Comparison of ENCODE assay signal across 10 mouse cellular contexts in genomic region chr11:120538955-120539284, GRCm38 (mm10). TPM values are rescaled to one million over a fixed set of nuclear protein-coding genes. Genes with fewer than 3 reads are reported as not detected.
DNase-seq lines count a peak whose midpoint lies in the region; ATAC-seq and TF ChIP-seq lines count a peak whose summit lies in the region.
"Had no signal": no experiment of that assay in that cellular context is flagged by ENCODE, and none has a peak within 500 bp of the region (broad histone marks: within the 10 kb centered on the region; RNA-seq: fewer than 3 reads in every experiment).

No protein-coding gene starts in this region.

- no peak for TF ChIP-seq CTCF in heart, postnatal 0 days (IDR thresholded peaks at IDR 0.05; ENCODE audit: low read depth)
- TF ChIP-seq CTCF in intestine, postnatal 0 days (IDR thresholded peaks at IDR 0.05; ENCODE audit: low read depth), result no peak

- H3K9me3 ChIP-seq in heart, postnatal 0 days (replicated peaks; ENCODE audit: control insufficient read depth, low read length), result no peaks in the 10 kb centered on the region
- no peaks in the 10 kb centered on the region for H3K9me3 ChIP-seq in heart, embryonic 12.5 days (replicated peaks)
- H3K9me3 ChIP-seq in embryonic facial prominence, embryonic 14.5 days (ENCODE audit: control insufficient read depth, low read length), result no peaks in the 10 kb centered on the region
- H3K9me3 ChIP-seq in intestine, postnatal 0 days (ENCODE audit: control insufficient read depth), result no peaks in the 10 kb centered on the region
- no peaks in the 10 kb centered on the region for H3K9me3 ChIP-seq in midbrain, embryonic 16.5 days (replicated peaks; ENCODE audit: control insufficient read depth, low read length, poor library complexity, severe bottlenecking)

- H3K36me3 ChIP-seq in heart, postnatal 0 days (replicated peaks; ENCODE audit: control insufficient read depth, insufficient read depth, low read length), result peaks cover 19% of the 10 kb centered on the region
- peaks cover 22% of the 10 kb centered on the region for H3K36me3 ChIP-seq in heart, embryonic 12.5 days
- H3K36me3 ChIP-seq in embryonic facial prominence, embryonic 14.5 days (ENCODE audit: control insufficient read depth, insufficient read depth, low read length), result peaks cover 23% of the 10 kb centered on the region
- peaks cover 14% of the 10 kb centered on the region; the same call in 1 of the 2 replicates for H3K36me3 ChIP-seq in intestine, postnatal 0 days (ENCODE audit: control insufficient read depth, insufficient read depth)
- peaks cover 22% of the 10 kb centered on the region for H3K36me3 ChIP-seq in midbrain, embryonic 16.5 days (ENCODE audit: control insufficient read depth, insufficient read depth, low read length)

- no peak overlapping the region for H3K4me3 ChIP-seq in heart, postnatal 0 days (ENCODE audit: low read depth, low read length)
- H3K4me3 ChIP-seq in heart, embryonic 12.5 days, result no peak overlapping the region
- no peak overlapping the region for H3K4me3 ChIP-seq in embryonic facial prominence, embryonic 14.5 days (ENCODE audit: low read depth, low read length)
- no peak overlapping the region for H3K4me3 ChIP-seq in intestine, postnatal 0 days (ENCODE audit: low read depth, low read length)
- no peak overlapping the region for H3K4me3 ChIP-seq in midbrain, embryonic 16.5 days (ENCODE audit: low read depth, low read length)

- H3K4me1 ChIP-seq in heart, postnatal 0 days (ENCODE audit: control insufficient read depth, insufficient read depth), result peaks cover 26% of the 10 kb centered on the region
- peaks cover 35% of the 10 kb centered on the region for H3K4me1 ChIP-seq in heart, embryonic 12.5 days (replicated peaks)
- H3K4me1 ChIP-seq in embryonic facial prominence, embryonic 14.5 days (ENCODE audit: control insufficient read depth, insufficient read depth, low read length), result peaks cover 16% of the 10 kb centered on the region
- H3K4me1 ChIP-seq in intestine, postnatal 0 days (replicated peaks; ENCODE audit: control insufficient read depth, insufficient read depth, low read length), result peaks cover 17% of the 10 kb centered on the region; the same call in 1 of the 2 replicates
- peaks cover 14% of the 10 kb centered on the region; the same call in 1 of the 2 replicates for H3K4me1 ChIP-seq in midbrain, embryonic 16.5 days (ENCODE audit: control insufficient read depth, insufficient read depth, low read length)

- H3K27ac ChIP-seq in heart, postnatal 0 days (ENCODE audit: low read depth), result peak overlapping the region; percentile 69
- no peak overlapping the region for H3K27ac ChIP-seq in heart, embryonic 12.5 days (ENCODE audit: poor library complexity, severe bottlenecking)
- 0 out of 2 replicates have a peak overlapping the region, but pooled peaks have one; percentile 39 for H3K27ac ChIP-seq in embryonic facial prominence, embryonic 14.5 days (replicated peaks; ENCODE audit: low read depth, low read length)
- H3K27ac ChIP-seq in intestine, postnatal 0 days (ENCODE audit: low read depth, low read length), result peak overlapping the region; percentile 50
- H3K27ac ChIP-seq in midbrain, embryonic 16.5 days (ENCODE audit: low read length), result peak overlapping the region; percentile 18; the same call in 1 of the 2 replicates

- 38% methylated on average over 8 of the region's 8 CpGs for WGBS in heart, postnatal 0 days
- WGBS in heart, embryonic 12.5 days, result 48% methylated on average over 8 of the region's 8 CpGs
- 38% methylated on average over 8 of the region's 8 CpGs for WGBS in embryonic facial prominence, embryonic 14.5 days
- WGBS in intestine, postnatal 0 days, result 42% methylated on average over 8 of the region's 8 CpGs
- WGBS in midbrain, embryonic 16.5 days, result 49% methylated on average over 8 of the region's 8 CpGs

- H3K27me3 ChIP-seq in heart, postnatal 0 days (ENCODE audit: control insufficient read depth, insufficient read depth, low read length), result 0 out of 2 replicates have a peak, but pooled peaks cover 4% of the 10 kb centered on the region
- peaks cover 34% of the 10 kb centered on the region for H3K27me3 ChIP-seq in heart, embryonic 12.5 days (replicated peaks)
- H3K27me3 ChIP-seq in embryonic facial prominence, embryonic 14.5 days (replicated peaks; ENCODE audit: control insufficient read depth, insufficient read depth, low read length), result 0 out of 2 replicates have a peak, but pooled peaks cover 4% of the 10 kb centered on the region
- H3K27me3 ChIP-seq in intestine, postnatal 0 days (replicated peaks; ENCODE audit: control insufficient read depth, insufficient read depth, low read length), result 0 out of 2 replicates have a peak, but pooled peaks cover 4% of the 10 kb centered on the region
- H3K27me3 ChIP-seq in midbrain, embryonic 16.5 days (ENCODE audit: control insufficient read depth, insufficient read depth, low read depth, low read length), result no peaks in the 10 kb centered on the region

- H3K9ac ChIP-seq in heart, postnatal 0 days (replicated peaks; ENCODE audit: low read depth, low read length), result no peak overlapping the region
- no peak overlapping the region for H3K9ac ChIP-seq in heart, embryonic 12.5 days
- H3K9ac ChIP-seq in embryonic facial prominence, embryonic 14.5 days (ENCODE audit: low read depth, low read length), result no peak overlapping the region
- no peak overlapping the region for H3K9ac ChIP-seq in intestine, postnatal 0 days (ENCODE audit: low read depth, low read length)
- H3K9ac ChIP-seq in midbrain, embryonic 16.5 days (ENCODE audit: low read depth, low read length), result no peak overlapping the region

- no peak for DNase-seq in heart, postnatal 0 days (ENCODE audit: low spot score)
- DNase-seq in embryonic facial prominence, embryonic 14.5 days (ENCODE audit: low spot score), result no peak
- no peak for DNase-seq in gastrocnemius, adult 8-10 months (ENCODE audit: low spot score in 2 of 2)
- no peak for DNase-seq in MN1 (ENCODE audit: low spot score)
- DNase-seq in cerebellum, postnatal 10 days, result no peak

- no peak for TF ChIP-seq EP300 in heart, postnatal 0 days (IDR thresholded peaks at IDR 0.05; ENCODE audit: low read depth)

- no peak overlapping the region for H3K4me2 ChIP-seq in heart, postnatal 0 days (ENCODE audit: low read depth, low read length)
- H3K4me2 ChIP-seq in heart, embryonic 12.5 days, result no peak overlapping the region
- H3K4me2 ChIP-seq in embryonic facial prominence, embryonic 14.5 days (ENCODE audit: low read depth, low read length), result no peak overlapping the region
- no peak overlapping the region for H3K4me2 ChIP-seq in intestine, postnatal 0 days (replicated peaks; ENCODE audit: low read depth)
- no peak overlapping the region for H3K4me2 ChIP-seq in midbrain, embryonic 16.5 days (ENCODE audit: low read length)

- no peak for ATAC-seq in heart, postnatal 0 days (ENCODE audit: insufficient read depth, low read depth)
- ATAC-seq in heart, embryonic 12.5 days (ENCODE audit: insufficient number of reproducible peaks, low FRiP score), result no peak
- ATAC-seq in embryonic facial prominence, embryonic 14.5 days (ENCODE audit: low read depth), result no peak; the same call in 1 of the 2 replicates
- ATAC-seq in intestine, postnatal 0 days, result no peak
- no peak for ATAC-seq in midbrain, embryonic 16.5 days
- ATAC-seq: inflammation-experienced regulatory T-cells, adult 6 months had no signal

RNA-seq across cellular contexts. Expression of gene Gcgr, which starts 8.4 kb away (rescaled TPM):
- 0.23 and 1.9 TPM in 2 replicates for total RNA-seq in heart, postnatal 0 days (2014; rRNA removed; ENCODE audit: low replicate concordance)
- polyA plus RNA-seq in heart, postnatal 0 days (2015; fragmentation: Nextera tagmentation; extraction: Ambion mirVana), result 0.81 and 1.3 TPM in 2 replicates
- polyA plus RNA-seq in heart, embryonic 12.5 days (2016; fragmentation: Nextera tagmentation; extraction: Ambion mirVana), result 1.2 and 1.4 TPM in 2 replicates
- 1.0 and 1.4 TPM in 2 replicates for polyA plus RNA-seq in embryonic facial prominence, embryonic 14.5 days (2014; fragmentation: Nextera tagmentation; extraction: Ambion mirVana)
- 1.0 and 1.6 TPM in 2 replicates for polyA plus RNA-seq in intestine, postnatal 0 days (2015; fragmentation: Nextera tagmentation; extraction: Ambion mirVana)
- polyA plus RNA-seq in midbrain, embryonic 16.5 days (2015; fragmentation: Nextera tagmentation; extraction: Ambion mirVana), result 0.13 and 0.31 TPM in 2 replicates
- total RNA-seq in gastrocnemius, adult 8-10 months (2022), result under 1 TPM in 1 of 4 experiments, not detected in 3; 0.29 TPM
- total RNA-seq: megakaryocyte-erythroid progenitor cell, adult 5-6 weeks had no signal
- polyA plus RNA-seq: inflammation-experienced regulatory T-cells, adult 6 months had no signal

RNA-seq across cellular contexts. Expression of gene Mcrip1, which starts 10.6 kb away (rescaled TPM):
- 66.9 and 93.5 TPM in 2 replicates for total RNA-seq in heart, postnatal 0 days (2014; rRNA removed; ENCODE audit: low replicate concordance)
- 136 and 138 TPM in 2 replicates for polyA plus RNA-seq in heart, postnatal 0 days (2015; fragmentation: Nextera tagmentation; extraction: Ambion mirVana)
- polyA plus RNA-seq in heart, embryonic 12.5 days (2016; fragmentation: Nextera tagmentation; extraction: Ambion mirVana), result 126 and 130 TPM in 2 replicates
- 238 and 253 TPM in 2 replicates for polyA plus RNA-seq in embryonic facial prominence, embryonic 14.5 days (2014; fragmentation: Nextera tagmentation; extraction: Ambion mirVana)
- polyA plus RNA-seq in intestine, postnatal 0 days (2015; fragmentation: Nextera tagmentation; extraction: Ambion mirVana), result 68.7 and 73.4 TPM in 2 replicates
- polyA plus RNA-seq in midbrain, embryonic 16.5 days (2015; fragmentation: Nextera tagmentation; extraction: Ambion mirVana), result 232 and 233 TPM in 2 replicates
- 10 to 100 TPM; 18.6 to 20.5 (median 20.1) TPM for total RNA-seq in gastrocnemius, adult 8-10 months (2022)

RNA-seq across cellular contexts. Expression of gene Ppp1r27, which starts 12.0 kb away (rescaled TPM):
- total RNA-seq in heart, postnatal 0 days (2014; rRNA removed; ENCODE audit: low replicate concordance), result not detected in 2 replicates
- polyA plus RNA-seq in heart, postnatal 0 days (2015; fragmentation: Nextera tagmentation; extraction: Ambion mirVana), result 0.20 TPM in 1 of 2 replicates, not detected in the other
- polyA plus RNA-seq in heart, embryonic 12.5 days (2016; fragmentation: Nextera tagmentation; extraction: Ambion mirVana), result not detected in 2 replicates
- polyA plus RNA-seq in embryonic facial prominence, embryonic 14.5 days (2014; fragmentation: Nextera tagmentation; extraction: Ambion mirVana), result 9.6 and 9.7 TPM in 2 replicates
- polyA plus RNA-seq in intestine, postnatal 0 days (2015; fragmentation: Nextera tagmentation; extraction: Ambion mirVana), result 1.4 and 1.6 TPM in 2 replicates
- polyA plus RNA-seq in midbrain, embryonic 16.5 days (2015; fragmentation: Nextera tagmentation; extraction: Ambion mirVana), result not detected in 2 replicates
- total RNA-seq in gastrocnemius, adult 8-10 months (2022), result 100 to 1,000 TPM; 157 to 382 (median 178) TPM
- total RNA-seq: megakaryocyte-erythroid progenitor cell, adult 5-6 weeks had no signal
- polyA plus RNA-seq: inflammation-experienced regulatory T-cells, adult 6 months had no signal

RNA-seq across cellular contexts. Expression of gene P4hb, which starts 34.1 kb away (rescaled TPM):
- 232 and 241 TPM in 2 replicates for total RNA-seq in heart, postnatal 0 days (2014; rRNA removed; ENCODE audit: low replicate concordance)
- polyA plus RNA-seq in heart, postnatal 0 days (2015; fragmentation: Nextera tagmentation; extraction: Ambion mirVana), result 261 and 268 TPM in 2 replicates
- 478 and 480 TPM in 2 replicates for polyA plus RNA-seq in heart, embryonic 12.5 days (2016; fragmentation: Nextera tagmentation; extraction: Ambion mirVana)
- polyA plus RNA-seq in embryonic facial prominence, embryonic 14.5 days (2014; fragmentation: Nextera tagmentation; extraction: Ambion mirVana), result 996 and 1,037 TPM in 2 replicates
- 2,516 and 2,539 TPM in 2 replicates for polyA plus RNA-seq in intestine, postnatal 0 days (2015; fragmentation: Nextera tagmentation; extraction: Ambion mirVana)
- 233 and 257 TPM in 2 replicates for polyA plus RNA-seq in midbrain, embryonic 16.5 days (2015; fragmentation: Nextera tagmentation; extraction: Ambion mirVana)
- 100 to 1,000 TPM; 162 to 245 (median 209) TPM for total RNA-seq in gastrocnemius, adult 8-10 months (2022)

RNA-seq across cellular contexts. Expression of gene Arhgdia, which starts 42.5 kb away (rescaled TPM):
- total RNA-seq in heart, postnatal 0 days (2014; rRNA removed; ENCODE audit: low replicate concordance), result 204 and 231 TPM in 2 replicates
- polyA plus RNA-seq in heart, postnatal 0 days (2015; fragmentation: Nextera tagmentation; extraction: Ambion mirVana), result 239 and 245 TPM in 2 replicates
- 422 and 442 TPM in 2 replicates for polyA plus RNA-seq in heart, embryonic 12.5 days (2016; fragmentation: Nextera tagmentation; extraction: Ambion mirVana)
- polyA plus RNA-seq in embryonic facial prominence, embryonic 14.5 days (2014; fragmentation: Nextera tagmentation; extraction: Ambion mirVana), result 558 and 609 TPM in 2 replicates
- polyA plus RNA-seq in intestine, postnatal 0 days (2015; fragmentation: Nextera tagmentation; extraction: Ambion mirVana), result 474 and 493 TPM in 2 replicates
- 439 and 443 TPM in 2 replicates for polyA plus RNA-seq in midbrain, embryonic 16.5 days (2015; fragmentation: Nextera tagmentation; extraction: Ambion mirVana)
- total RNA-seq in gastrocnemius, adult 8-10 months (2022), result 10 to 100 TPM; 74.3 to 86.2 (median 80.7) TPM
